Mouse (Mus musculus) kidney, embryonic 14.5 days (tissue): Measurements from ENCODE around the gene Rhox12. TPM values are rescaled to one million over a fixed set of nuclear protein-coding genes. Genes with fewer than 3 reads are reported as not detected.

Experiments used
- polyA plus RNA-seq: library from polyadenylated mRNA; unstranded; fragments of >200 nt; fragmentation: Nextera tagmentation; extraction: Ambion mirVana; gene quantifications from 2 replicates; pipeline ENCODE4 v1.2.1, GENCODE M21; 2014

Gene Rhox12
- polyA plus RNA-seq, 1 experiment from 2014 or later, result not detected

Other genes starting within 250 kb of the Rhox12 start
- not detected in 2 replicates for gene Rhox8, start 232.0 kb downstream of the Rhox12 start, polyA plus RNA-seq
- gene Rhox7b, start 213.7 kb downstream of the Rhox12 start, polyA plus RNA-seq, result not detected in 2 replicates
- not detected in 2 replicates for gene Rhox9, start 209.1 kb downstream of the Rhox12 start, polyA plus RNA-seq
- gene Btg1-ps1, start 92.1 kb downstream of the Rhox12 start, polyA plus RNA-seq, result not detected in 2 replicates
- gene Btg1-ps2, start 67.8 kb downstream of the Rhox12 start, polyA plus RNA-seq, result not detected in 2 replicates
- gene Rhox10, start 44.4 kb downstream of the Rhox12 start, polyA plus RNA-seq, result not detected in 2 replicates
- gene Rhox11, start 25.8 kb downstream of the Rhox12 start, polyA plus RNA-seq, result not detected in 2 replicates
- not detected in 2 replicates for gene Rhox13, start 10.3 kb upstream of the Rhox12 start, polyA plus RNA-seq
- gene Zbtb33, start 78.9 kb upstream of the Rhox12 start, polyA plus RNA-seq, result 6.9 and 8.0 TPM in 2 replicates
- gene Tmem255a, start 141.5 kb upstream of the Rhox12 start, polyA plus RNA-seq, result 23.5 and 31.5 TPM in 2 replicates
- not detected in 2 replicates for gene Atp1b4, start 205.3 kb upstream of the Rhox12 start, polyA plus RNA-seq